Mouse (Mus musculus) myocyte (in vitro differentiated cells): ENCODE measurements around the gene Nrip3. TPM values are rescaled to one million over a fixed set of nuclear protein-coding genes. Genes with fewer than 3 reads are reported as not detected.

ENCODE experiments used
- H3K27me3 ChIP-seq: one replicate; pipeline ENCODE4 v1.6.1; 2011; ENCODE audit not compliant: control insufficient read depth, insufficient read depth, insufficient read length
- H3K36me3 ChIP-seq: one replicate; pipeline ENCODE4 v1.6.1; 2011; ENCODE audit not compliant: control insufficient read depth, insufficient read depth
- H3K4me2 ChIP-seq: one replicate; pipeline ENCODE4 v1.6.1; 2011; ENCODE audit warnings: low read depth, control low read depth
- H3K4me3 ChIP-seq: one replicate; pipeline ENCODE4 v1.5.1; 2011; ENCODE audit warnings: mild to moderate bottlenecking, control low read depth, moderate library complexity
- H3K79me2 ChIP-seq: one replicate; pipeline ENCODE4 v1.6.1; 2011; ENCODE audit not compliant: control insufficient read depth, insufficient read depth
- H3ac ChIP-seq: one replicate; pipeline ENCODE4 v1.6.1; 2011; ENCODE audit not compliant: control insufficient read depth, insufficient read length
- CEBPB ChIP-seq: IDR thresholded peaks from 2 replicates; pipeline ENCODE4 v1.6.1; 2011; ENCODE audit warnings: mild to moderate bottlenecking, moderate library complexity; ENCODE audit not compliant: poor library complexity, insufficient read depth, severe bottlenecking
- E2F4 ChIP-seq: IDR thresholded peaks from one replicate; pipeline ENCODE4 v1.6.1; 2011; ENCODE audit warnings: mild to moderate bottlenecking, control low read depth, moderate library complexity; ENCODE audit not compliant: insufficient read depth
- MAX ChIP-seq: IDR thresholded peaks from one replicate; pipeline ENCODE4 v1.6.1; 2011; ENCODE audit warnings: low read depth, mild to moderate bottlenecking, control low read depth
- MYOD1 ChIP-seq, 3 experiments: IDR thresholded peaks; one replicate each; pipeline ENCODE4 v1.6.1; 2011; ENCODE audit warnings: control low read depth in 2 of 3, low read depth in 2 of 3, mild to moderate bottlenecking in 2 of 3, moderate library complexity in 1 of 3; ENCODE audit not compliant: insufficient read length in 2 of 3, control insufficient read depth in 1 of 3
- MYOG ChIP-seq, 3 experiments: IDR thresholded peaks; one replicate each; pipeline ENCODE4 v1.6.1; 2011; ENCODE audit warnings: control low read depth in 2 of 3, low read depth in 2 of 3, mild to moderate bottlenecking in 2 of 3; ENCODE audit not compliant: insufficient read length in 2 of 3, control insufficient read depth in 1 of 3, insufficient read depth in 1 of 3
- POLR2A ChIP-seq: IDR thresholded peaks from one replicate; pipeline ENCODE4 v1.6.1; 2011; ENCODE audit warnings: low read depth, mild to moderate bottlenecking, control low read depth, moderate library complexity; ENCODE audit not compliant: insufficient read length
- POLR2AphosphoS2 ChIP-seq: IDR thresholded peaks from one replicate; pipeline ENCODE4 v1.6.1; 2011; ENCODE audit warnings: low read depth, control low read depth; ENCODE audit not compliant: insufficient read length
- REST ChIP-seq: IDR thresholded peaks from one replicate; pipeline ENCODE4 v1.6.1; 2011; ENCODE audit warnings: mild to moderate bottlenecking, control low read depth, moderate library complexity; ENCODE audit not compliant: insufficient read depth, insufficient read length
- SRF ChIP-seq: IDR thresholded peaks from one replicate; pipeline ENCODE4 v1.6.1; 2011; ENCODE audit warnings: low read depth; ENCODE audit not compliant: control insufficient read depth, insufficient read length
- TCF12 ChIP-seq: IDR thresholded peaks from one replicate; pipeline ENCODE4 v1.6.1; 2011; ENCODE audit warnings: mild to moderate bottlenecking, control low read depth; ENCODE audit not compliant: poor library complexity, insufficient read depth, severe bottlenecking
- TCF3 ChIP-seq: IDR thresholded peaks from one replicate; pipeline ENCODE4 v1.6.1; 2011; ENCODE audit warnings: low read depth, control low read depth; ENCODE audit not compliant: insufficient read length
- USF1 ChIP-seq: IDR thresholded peaks from one replicate; pipeline ENCODE4 v1.6.1; 2011; ENCODE audit warnings: low read depth, mild to moderate bottlenecking, control low read depth, moderate library complexity
- polyA plus RNA-seq: library from polyadenylated mRNA; unstranded; fragments of >200 nt; fragmentation: generic; extraction: Trizol; gene quantifications from one replicate; pipeline ENCODE4 v1.2.1, GENCODE M21; 2012; ENCODE audit warnings: missing spikeins

The Nrip3 gene
- polyA plus RNA-seq, 1 experiment: 0.01 TPM

DNA sequence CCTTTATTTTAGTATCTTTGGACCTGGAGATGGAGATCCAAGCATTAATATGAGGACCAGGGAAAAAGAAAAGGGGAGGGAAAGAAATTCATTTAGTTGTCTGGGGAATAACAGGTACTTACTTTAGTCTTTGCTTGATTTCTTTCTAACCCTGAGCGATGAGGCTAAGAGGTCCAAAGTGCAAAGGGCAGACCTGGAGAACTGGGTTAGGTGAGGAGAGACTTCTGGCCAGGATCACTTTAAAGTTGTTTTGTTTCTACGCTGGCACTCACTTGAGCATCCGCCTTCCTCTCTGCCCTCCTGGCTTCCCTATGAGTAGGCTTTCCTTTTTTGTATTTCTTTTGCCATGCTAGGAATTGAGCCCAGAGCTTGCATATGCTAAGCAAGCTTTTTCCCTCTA, 25.5 kb downstream of the Nrip3 start:
- no peaks in the 10 kb centered on the region for H3K36me3 ChIP-seq
- H3ac ChIP-seq: no peak overlapping the region
- no peak overlapping the region for H3K4me3 ChIP-seq
- H3K4me2 ChIP-seq: no peak overlapping the region
- peaks cover 2% of the 10 kb centered on the region for H3K79me2 ChIP-seq
- H3K27me3 ChIP-seq: no peaks in the 10 kb centered on the region
- no peak for TF ChIP-seq MYOG (IDR thresholded peaks at IDR 0.05; ENCODE audit: control insufficient read depth in 1 of 3, insufficient read depth in 1 of 3, insufficient read length in 2 of 3, low read depth in 2 of 3)
- no peak for TF ChIP-seq TCF12
- TF ChIP-seq POLR2A: no peak
- no peak for TF ChIP-seq REST
- no peak for TF ChIP-seq SRF
- no peak for TF ChIP-seq MYOD1 (IDR thresholded peaks at IDR 0.05; ENCODE audit: control insufficient read depth in 1 of 3, insufficient read length in 2 of 3, low read depth in 2 of 3)
- TF ChIP-seq E2F4: no peak
- TF ChIP-seq POLR2AphosphoS2: no peak
- TF ChIP-seq MAX: no peak
- no peak for TF ChIP-seq TCF3
- TF ChIP-seq CEBPB: no peak
- no peak for TF ChIP-seq USF1

DNA sequence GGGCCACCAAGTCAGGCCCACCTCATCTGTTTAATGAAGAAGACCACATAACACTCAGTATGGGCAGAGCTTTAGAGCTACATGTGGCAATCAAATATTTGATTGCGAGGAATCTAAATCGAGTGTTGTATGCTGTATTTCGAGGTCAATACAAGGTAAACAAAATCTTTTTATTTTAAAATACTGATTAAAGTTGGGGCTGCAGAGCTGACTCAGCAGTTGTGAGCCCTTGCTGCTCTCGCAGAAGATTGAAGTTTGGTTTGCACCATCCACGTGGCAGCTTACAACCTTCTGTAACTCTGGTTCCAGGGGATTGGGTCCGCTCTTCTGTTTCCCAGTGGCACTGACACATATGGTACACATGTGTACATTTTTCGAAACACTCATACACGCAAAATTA, 27.8 kb downstream of the Nrip3 start:
- H3ac ChIP-seq: no peak overlapping the region
- no peaks in the 10 kb centered on the region for H3K27me3 ChIP-seq
- H3K36me3 ChIP-seq: no peaks in the 10 kb centered on the region
- H3K4me3 ChIP-seq: no peak overlapping the region
- H3K4me2 ChIP-seq: no peak overlapping the region
- H3K79me2 ChIP-seq: peaks cover 11% of the 10 kb centered on the region
- no peak for TF ChIP-seq CEBPB
- TF ChIP-seq TCF3: no peak
- TF ChIP-seq TCF12: no peak
- TF ChIP-seq POLR2A: no peak

DNA sequence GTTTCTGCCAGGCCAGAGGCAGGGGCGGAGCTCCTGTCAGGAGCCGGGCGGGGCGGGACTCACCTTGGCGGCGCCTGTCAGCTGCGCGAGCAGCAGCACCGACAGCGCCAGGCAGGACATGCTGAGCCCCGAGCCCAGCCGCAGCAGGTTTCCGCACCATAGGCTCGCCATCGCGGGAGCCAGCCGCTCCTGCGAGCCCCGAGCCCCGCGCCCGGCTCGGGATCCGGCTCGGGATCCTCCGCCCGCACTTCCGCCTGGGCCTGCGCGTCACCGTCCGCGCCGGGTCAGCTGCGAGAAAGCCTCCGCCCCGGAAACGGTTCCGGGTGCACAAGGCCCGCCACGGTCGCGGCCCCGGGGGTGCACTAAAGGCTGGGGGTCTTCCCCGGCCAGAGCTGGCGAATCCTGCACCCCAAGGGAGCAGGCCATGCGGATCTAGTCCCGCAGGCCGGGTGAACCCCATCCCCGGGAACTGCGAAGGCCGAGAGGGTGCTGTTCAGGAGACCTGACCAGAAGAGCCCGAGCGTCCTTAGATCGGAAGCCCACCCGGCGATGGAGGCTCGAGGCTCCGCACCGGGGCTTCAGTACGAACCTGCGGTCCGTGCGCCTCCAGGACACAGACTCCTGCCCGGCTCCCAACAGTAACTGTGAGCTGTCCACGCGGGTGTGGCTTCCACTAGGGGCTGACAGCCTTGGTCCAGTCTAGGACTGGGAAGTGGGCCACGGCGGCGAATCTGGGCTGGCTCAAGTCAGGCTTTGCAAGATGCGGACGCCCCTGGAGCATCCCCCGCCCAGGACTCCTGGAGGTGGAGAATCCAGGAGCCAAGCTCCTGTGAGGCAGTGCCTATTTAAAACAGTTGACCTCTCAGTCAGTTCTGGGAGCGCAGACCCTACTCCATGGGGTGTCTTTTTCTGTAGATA, 29.6 kb downstream of the Nrip3 start, which contains the start of gene Tmem9b:
Gene Tmem9b (minus strand): TSS at position 868 of the 918 bp plus-strand sequence.
- peak; percentile 69 for TF ChIP-seq POLR2A
- TF ChIP-seq SRF: no peak
- peak in 2 of 3 experiments; percentile 12 to 56 for TF ChIP-seq MYOD1 (IDR thresholded peaks at IDR 0.05; ENCODE audit: control insufficient read depth in 1 of 3, insufficient read length in 2 of 3, low read depth in 2 of 3)
- peak in 2 of 3 experiments; percentile 32 to 38 for TF ChIP-seq MYOG (IDR thresholded peaks at IDR 0.05; ENCODE audit: control insufficient read depth in 1 of 3, insufficient read depth in 1 of 3, insufficient read length in 2 of 3, low read depth in 2 of 3)

DNA sequence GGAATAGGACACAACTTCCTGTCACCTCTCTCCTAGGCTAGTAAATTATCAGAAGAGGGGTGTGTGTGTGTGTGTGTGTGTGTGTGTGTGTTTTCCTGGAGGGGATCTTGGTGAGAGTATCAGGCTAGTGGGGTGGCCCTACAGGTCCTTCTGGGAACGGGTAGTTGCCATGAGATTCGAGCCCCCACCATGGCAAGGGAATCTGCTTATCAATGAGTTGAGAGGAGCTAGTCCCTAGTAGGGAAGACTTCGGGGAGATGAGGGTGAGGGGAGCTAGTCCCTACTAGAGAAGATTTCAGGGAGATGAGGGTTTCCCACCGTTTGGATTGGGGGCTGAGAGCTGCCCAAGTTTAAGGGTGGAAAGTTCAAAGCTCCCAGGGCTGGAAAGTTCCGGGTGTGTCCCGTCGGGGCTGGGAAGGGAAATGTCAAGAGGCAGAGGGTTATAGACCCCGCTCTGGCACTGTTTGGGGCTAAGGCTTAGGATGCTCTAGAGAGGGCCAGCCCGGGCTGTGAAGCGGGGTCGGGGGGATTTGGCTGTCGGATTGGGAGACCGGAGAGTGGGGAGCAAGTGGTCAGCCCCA, 30.3 kb downstream of the Nrip3 start:
- Histone ChIP-seq H3K4me3 (peak overlapping the region; percentile 90), H3K4me2 (peak overlapping the region; percentile 74), H3K79me2 (peaks cover 11% of the 10 kb centered on the region), H3ac (peak overlapping the region; percentile 83), H3K27me3 (no peaks in the 10 kb centered on the region), H3K36me3 (no peaks in the 10 kb centered on the region)
- no peak for TF ChIP-seq POLR2AphosphoS2
- TF ChIP-seq MAX: no peak
- TF ChIP-seq REST: no peak
- no peak for TF ChIP-seq SRF
- TF ChIP-seq MYOD1 (IDR thresholded peaks at IDR 0.05; ENCODE audit: control insufficient read depth in 1 of 3, insufficient read length in 2 of 3, low read depth in 2 of 3): no peak
- no peak for TF ChIP-seq E2F4
- no peak for TF ChIP-seq MYOG (IDR thresholded peaks at IDR 0.05; ENCODE audit: control insufficient read depth in 1 of 3, insufficient read depth in 1 of 3, insufficient read length in 2 of 3, low read depth in 2 of 3)
- TF ChIP-seq POLR2A: no peak
- TF ChIP-seq TCF12: no peak
- TF ChIP-seq CEBPB: no peak
- no peak for TF ChIP-seq TCF3
- no peak for TF ChIP-seq USF1

More for the DNA sequence above, 29.6 kb downstream of the Nrip3 start, which contains the start of gene Tmem9b:
- Histone ChIP-seq H3ac (peak within 1 kb of the TSS; percentile 83), H3K27me3 (no peaks in the 10 kb centered on the region), H3K36me3 (no peaks in the 10 kb centered on the region), H3K4me3 (peak within 1 kb of the TSS; percentile 90), H3K79me2 (peaks cover 11% of the 10 kb centered on the region), H3K4me2 (peak within 1 kb of the TSS; percentile 94)

DNA sequence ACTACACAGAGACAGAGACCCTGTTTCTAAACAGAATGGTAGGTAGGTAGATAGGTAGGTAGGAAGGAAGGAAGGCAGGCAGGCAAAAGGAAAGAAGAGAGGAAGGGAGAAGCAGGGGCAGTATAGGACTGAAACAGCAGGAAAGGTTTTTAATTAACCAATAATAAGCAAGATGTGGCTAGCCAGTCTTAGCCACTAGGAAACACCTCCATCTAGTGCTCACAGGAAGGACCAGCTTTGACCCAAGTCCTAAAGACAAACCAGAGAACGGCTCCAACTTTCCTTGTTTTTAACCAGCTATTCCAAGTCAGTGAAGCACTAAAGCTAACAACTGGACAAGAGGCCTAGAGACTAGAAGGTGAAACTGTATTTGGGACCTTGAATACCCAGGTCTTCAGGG, 34.1 kb downstream of the Nrip3 start:
- H3K27me3 ChIP-seq: no peaks in the 10 kb centered on the region

More for the DNA sequence above, 34.1 kb downstream of the Nrip3 start:
- Histone ChIP-seq H3K4me3 (no peak overlapping the region), H3K4me2 (no peak overlapping the region), H3K36me3 (peaks cover 17% of the 10 kb centered on the region), H3ac (no peak overlapping the region), H3K79me2 (peaks cover 11% of the 10 kb centered on the region)
- TF ChIP-seq TCF3 (no peak), MYOD1 (IDR thresholded peaks at IDR 0.05; ENCODE audit: control insufficient read depth in 1 of 3, insufficient read length in 2 of 3, low read depth in 2 of 3) (no peak), USF1 (no peak), E2F4 (no peak), POLR2AphosphoS2 (no peak), CEBPB (no peak), MAX (no peak), POLR2A (no peak), MYOG (IDR thresholded peaks at IDR 0.05; ENCODE audit: control insufficient read depth in 1 of 3, insufficient read depth in 1 of 3, insufficient read length in 2 of 3, low read depth in 2 of 3) (no peak), SRF (no peak), REST (no peak), TCF12 (no peak)
